Mouse (Mus musculus) left cerebral cortex, postnatal 4 days (tissue): ENCODE measurements around the gene Pacrg. TPM values are rescaled to one million over a fixed set of nuclear protein-coding genes. Genes with fewer than 3 reads are reported as not detected.
A peak's percentile ranks its signal among the peaks of the same experiment; 100 is the strongest.

ENCODE experiments used
- DNase-seq: peaks from one replicate; pipeline ENCODE4 v3.0.0-alpha.2; 2022
- intact Hi-C: fragments of 180-260 bp; cut with DNase I; formaldehyde crosslinking; loops from one replicate; pipeline ENCODE4 v1.15.1; 2025
- total RNA-seq, 2 experiments: library from RNA; stranded (reverse); gene quantifications; 2 replicates each; pipeline ENCODE4 v1.2.3; 2021

Gene Pacrg
- total RNA-seq, 2 experiments from 2014 or later, result 7.7 to 10.6 TPM

DNA sequence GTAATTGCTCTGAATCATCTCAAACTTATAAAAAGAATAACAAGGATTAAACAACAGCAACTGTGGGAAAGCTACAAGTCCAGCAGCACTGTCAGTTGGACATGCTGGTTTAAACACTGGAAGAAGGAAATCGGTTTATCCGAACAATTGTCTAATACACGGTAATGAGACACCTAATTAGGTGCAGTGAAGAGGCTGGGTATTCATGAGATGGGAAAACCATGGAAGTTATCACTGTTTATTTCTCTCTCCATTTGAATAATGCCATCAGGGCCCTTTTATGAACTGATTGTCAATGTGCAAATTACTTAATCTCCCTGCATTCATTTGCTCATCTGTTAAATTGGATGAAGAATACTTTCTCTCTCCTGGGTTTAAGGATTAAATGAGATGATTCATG is 280.1 kb downstream of the Pacrg start:
- no peak for DNase-seq
- intact Hi-C loops, result no loop called here

DNA sequence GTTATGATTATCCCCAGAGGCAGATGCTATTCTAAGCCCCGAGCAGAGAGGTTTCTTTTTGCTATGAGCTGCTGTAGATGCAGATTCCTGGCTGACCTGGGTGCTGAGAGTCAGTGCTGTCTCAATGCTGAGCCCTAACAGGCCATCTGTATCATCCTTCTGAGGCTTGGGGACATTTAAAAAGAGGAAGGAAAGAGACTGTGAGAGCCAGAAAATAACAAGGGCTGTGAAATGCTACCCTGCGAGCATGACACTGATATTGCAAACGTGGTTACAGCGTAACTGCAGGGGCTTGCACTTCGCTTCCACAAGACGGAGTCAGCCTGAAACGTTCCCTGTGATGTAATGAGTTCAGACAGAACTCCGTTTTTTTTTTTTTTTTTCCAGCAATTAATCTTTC is 281.4 kb downstream of the Pacrg start:
- no peak for DNase-seq
- intact Hi-C loops, result no loop called here

DNA sequence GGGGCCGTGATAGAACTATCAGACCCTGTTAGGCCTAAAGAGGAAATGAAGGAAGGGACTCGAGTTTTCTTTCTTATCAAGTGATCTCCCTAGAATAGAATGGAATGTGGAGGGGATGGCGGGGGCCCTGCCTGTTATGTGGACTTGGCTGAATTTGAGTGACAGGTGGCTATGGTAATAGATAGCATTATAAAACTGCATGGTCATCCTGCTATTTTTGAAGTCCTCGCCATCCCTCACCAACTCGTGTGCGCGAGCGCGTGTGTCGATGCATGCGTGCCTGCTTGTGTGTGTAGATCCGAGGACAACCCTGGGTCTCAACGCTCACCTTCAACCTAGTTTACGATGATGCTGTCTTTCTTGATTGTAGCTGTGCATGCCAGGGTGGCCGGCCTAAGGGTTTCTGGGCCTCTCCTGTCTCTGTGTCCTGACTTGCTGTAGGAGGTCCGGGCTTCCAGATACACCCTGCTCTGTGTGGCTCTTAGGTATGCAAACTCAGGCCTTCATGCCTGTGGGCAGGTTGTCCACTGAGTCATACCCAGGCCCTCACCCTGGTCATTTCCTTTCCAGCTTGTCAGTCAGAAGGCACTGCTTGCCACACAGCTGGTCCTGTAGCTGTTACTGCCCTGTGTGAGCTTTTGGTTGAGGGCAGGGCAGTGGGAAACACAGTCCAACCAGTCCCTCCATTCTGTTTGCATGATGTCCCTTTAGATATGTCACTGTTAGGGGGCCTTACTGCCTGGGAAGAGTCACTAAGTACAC is 287.6 kb downstream of the Pacrg start:
- no peak for DNase-seq
- intact Hi-C loops, result no loop called here

DNA sequence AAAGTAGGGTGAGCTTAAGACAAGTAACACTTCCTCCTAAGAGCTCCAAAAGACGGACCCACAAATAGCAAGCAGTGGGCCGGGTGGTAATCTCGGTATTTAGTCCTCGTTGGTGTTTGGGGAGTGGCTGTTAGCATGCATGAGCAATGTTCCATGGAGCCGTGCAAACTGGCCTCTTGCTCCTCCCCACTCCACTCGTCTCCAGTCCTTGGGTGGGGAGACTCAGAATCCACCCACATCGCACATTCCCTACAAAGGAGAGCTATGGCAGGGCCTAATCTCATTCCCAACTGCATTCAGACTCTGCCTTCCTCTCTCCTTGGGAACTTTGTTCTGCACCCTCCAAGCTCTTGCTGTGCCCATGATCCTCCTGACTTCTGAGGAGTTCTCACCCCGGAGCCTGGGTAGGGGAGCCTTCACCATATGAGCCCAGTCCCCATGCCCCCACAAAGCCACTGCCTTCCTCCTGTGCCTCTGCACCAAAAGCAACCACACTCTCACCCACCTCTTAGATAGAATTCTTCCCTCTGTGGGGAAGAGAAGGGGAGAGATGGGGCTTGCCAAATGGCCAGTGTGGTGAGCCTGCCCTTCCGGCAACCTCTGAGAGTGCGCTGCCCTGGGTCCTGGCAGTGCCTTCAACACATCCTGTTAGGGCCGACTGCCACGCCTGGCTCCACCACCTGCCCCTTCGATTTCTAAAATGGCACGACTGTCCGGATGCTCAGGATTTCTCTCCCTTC is 289.2 kb downstream of the Pacrg start:
- intact Hi-C loops, result no loop called here
- no peak for DNase-seq

DNA sequence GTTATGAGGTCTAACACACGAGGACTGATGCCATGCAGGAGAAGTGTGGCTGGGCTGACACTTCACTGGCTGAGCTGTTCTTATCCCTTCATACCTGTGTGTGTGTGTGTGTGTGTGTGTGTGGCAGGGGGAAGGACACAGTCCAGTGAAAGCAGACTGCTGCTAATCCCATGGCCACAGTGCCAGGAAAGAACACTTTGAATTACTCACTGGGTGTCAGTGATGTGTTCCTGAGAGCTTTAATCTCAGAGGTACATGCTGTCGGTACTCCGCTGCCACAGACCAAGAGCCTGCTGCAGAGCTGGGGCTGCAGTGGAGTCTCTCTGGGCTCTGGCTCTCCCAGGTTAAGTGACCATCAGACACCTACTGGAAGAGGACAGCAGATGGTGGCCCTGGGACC is 290.3 kb downstream of the Pacrg start:
- intact Hi-C loops, result no loop called here

DNA sequence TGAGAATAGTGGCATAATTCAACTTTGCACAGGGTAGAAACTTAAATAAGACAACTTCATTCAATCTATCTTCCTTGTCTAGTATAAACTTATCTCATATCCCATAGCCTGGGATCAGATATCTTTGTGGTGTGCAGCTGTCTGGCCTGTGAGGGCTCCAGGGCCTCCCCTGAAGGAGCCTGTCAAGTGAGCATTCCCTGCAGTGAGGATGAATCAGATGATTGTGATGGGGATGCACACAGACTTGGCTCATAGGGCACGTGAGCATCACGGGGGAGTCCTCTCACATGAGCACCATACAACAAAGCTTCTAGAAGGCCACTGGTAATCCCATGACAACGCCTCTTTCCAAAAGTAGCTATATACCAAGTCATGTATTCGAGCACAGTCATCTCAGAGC is 291.1 kb downstream of the Pacrg start:
- DNase-seq, result no peak
- intact Hi-C loops, result no loop called here

More for the DNA sequence above, 290.3 kb downstream of the Pacrg start:
- DNase-seq, result no peak

DNA sequence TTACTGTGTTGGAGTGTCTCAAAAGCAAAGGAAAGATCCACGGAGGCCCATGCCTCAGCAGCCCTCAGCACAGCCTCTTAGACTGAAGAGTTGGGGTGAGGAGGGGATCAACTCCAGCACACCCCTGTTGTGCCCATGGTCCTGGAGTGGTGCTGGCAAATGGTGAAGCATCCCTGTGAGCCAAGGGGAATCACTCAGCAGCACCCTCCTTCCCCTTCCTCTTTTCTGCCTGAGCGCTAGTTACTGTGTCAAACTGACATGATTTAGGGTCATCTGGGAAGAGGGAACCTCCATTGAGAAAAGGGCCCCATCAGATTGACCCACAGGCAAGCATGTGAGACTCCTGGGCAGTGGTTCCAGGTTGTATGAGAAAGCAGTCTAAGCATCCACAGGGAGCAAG is 299.3 kb downstream of the Pacrg start:
- no peak for DNase-seq
- intact Hi-C loops, result no loop called here

DNA sequence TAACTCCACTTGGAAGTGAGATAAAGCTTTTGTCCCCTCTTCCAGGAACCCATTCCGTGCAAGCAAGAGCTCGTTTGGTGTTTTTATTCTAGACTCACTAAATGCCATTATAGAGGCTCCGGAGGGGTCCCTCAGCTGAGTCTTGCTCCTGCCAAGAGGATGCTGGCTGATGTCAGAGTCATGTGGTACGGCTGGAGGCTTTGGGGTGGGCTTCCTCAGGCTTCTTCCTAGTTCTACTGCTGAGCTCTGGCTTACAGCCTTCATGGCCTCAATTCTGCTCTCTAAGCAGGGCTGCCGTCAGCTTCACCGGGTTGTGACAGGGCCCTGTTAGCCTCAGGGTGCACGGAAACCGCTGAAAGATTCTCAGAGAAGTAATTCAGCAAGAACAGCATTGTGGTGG is 305.9 kb downstream of the Pacrg start:
- intact Hi-C loops, result no loop called here
- peak; percentile 63 for DNase-seq

DNA sequence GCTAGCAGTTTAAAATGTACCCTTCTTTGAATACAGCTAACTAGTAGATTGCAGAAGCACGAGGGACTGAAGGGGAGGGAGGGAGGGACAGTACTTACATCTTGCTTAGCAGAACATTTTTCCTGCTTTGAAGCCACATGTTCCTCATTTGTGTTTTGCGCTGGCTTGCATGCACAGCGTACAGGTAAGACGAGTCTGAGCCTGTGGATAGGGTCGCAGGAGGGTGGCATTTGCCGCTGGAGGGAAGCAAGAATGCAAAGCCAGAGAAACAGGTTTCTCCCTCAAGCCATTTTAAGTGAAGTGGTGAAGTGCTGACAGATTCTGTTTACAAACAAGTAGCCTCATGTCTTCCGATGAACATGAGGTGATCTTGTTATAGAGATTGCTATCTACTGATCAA is 306.6 kb downstream of the Pacrg start:
- no peak for DNase-seq
- intact Hi-C loops, result no loop called here

DNA sequence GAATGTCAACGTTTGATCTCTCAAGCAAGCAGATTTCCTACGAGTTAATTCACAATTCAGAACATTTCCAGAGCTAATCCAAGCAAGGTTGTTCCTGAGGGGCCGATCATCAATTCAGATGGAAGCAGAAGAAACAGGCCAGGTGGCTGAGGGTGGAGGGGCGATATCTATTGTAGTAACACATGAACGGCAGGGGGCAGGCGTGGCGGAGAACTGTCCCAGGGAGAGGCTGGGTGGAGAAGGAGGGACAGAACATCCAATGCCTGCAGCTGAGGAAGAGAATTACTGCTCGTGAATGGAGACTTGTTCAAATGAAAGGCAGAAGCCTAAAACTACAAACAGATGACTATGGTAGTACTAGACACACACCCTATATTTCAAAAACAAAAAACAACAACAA is 309.1 kb downstream of the Pacrg start:
- intact Hi-C loops, result no loop called here
- peak; percentile 63 for DNase-seq

DNA sequence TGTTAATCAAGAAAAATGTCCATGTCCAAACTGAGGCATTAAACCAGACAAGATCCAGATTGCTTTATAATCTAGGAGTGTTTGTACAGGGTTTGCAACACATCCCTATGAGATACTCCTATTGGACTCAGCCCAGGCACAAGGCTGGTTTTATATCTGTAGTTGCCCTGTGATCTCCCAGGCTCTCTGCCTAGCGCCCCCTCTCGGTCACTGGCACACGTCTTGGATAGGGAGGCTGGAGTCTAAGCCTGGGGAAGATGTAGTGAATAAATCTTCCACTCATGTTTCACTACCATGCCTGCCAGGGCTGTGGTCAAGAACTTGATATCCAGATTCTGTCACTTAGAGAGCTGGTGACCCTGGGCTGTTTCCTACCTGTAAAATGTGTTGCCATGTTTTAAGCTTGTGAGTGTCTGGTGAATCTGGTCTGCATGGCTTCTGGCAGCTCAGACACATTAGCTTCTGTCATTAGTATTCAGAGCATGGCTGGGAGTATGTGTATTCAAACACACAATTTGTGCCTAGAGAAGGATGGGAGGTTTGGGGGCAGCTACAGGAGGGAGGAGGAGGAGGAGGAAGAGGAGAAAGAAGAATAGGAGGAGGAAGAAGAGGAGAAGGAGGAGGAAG is 310.7 kb downstream of the Pacrg start:
- no peak for DNase-seq
- intact Hi-C loops, result no loop called here

DNA sequence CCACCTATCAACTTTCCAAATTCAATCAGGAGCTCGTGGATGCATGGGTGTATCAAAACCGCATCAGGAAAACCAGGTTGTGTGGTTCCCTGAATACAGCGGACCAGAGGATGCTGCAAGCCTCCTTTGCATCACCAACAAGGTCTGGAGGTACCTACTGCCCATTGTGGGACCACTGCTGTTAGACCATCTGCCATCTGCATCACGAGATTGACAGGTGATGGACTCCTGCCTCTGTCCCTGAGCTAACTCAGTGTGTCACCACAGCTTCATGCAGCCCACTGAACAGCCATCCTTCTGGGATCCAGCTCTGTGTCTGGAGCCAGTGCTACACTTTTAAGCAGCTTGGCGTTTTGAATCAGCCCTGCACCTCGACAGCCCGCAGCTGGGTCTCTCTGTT is 318.8 kb downstream of the Pacrg start:
- DNase-seq, result no peak
- intact Hi-C loops, result no loop called here

DNA sequence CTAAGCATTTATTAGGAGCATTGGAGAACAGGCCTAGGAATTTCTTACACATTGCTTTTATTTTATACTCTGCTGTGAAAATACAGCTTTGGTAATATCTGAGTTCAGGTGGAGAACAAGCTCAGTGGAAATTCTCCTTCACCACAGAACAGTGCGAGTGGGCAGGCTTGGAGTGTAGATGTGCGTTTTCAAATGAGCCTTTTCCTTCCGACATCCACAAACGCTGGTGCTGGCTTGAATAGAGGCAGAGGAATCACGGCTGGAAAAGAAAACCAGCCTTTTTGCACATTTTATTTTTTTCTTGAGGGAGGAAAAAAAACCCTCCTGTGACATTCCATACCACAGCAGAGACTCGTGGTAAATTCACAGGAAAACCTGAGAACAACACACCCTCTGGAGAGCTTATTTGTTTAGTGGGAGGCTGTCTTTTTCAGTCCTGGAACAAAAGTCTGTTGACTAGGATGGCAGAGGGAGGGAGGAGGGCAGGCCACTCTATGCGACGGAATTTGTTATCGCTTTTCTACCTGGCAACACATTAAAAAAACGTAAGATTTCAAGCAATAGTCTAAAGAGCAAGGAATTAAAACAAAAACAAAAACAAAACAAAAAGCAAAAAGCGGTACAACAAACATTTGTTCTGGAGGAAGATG is 320.5 kb downstream of the Pacrg start:
- no peak for DNase-seq
- intact Hi-C loops, result no loop called here

DNA sequence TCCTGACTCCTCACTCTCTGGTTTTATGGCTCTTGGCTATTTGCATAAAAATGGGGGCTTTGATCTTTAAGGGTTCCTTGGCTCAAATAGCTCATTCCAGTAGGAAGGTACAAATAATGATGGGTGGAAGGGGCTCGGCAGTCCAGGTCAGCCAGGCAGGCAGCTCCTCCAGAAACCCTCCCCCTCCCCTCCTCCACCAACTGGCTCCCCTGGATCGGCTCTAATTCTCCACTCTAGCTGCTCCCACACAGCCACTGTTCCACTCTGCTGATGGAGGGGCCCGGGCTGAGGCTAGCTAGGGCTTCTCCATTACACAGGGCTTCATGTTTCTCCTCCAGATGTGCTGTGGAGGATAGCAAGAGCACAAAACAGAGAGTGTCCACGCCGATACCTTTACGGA is 325.3 kb downstream of the Pacrg start:
- intact Hi-C loops, result no loop called here
- DNase-seq, result no peak

DNA sequence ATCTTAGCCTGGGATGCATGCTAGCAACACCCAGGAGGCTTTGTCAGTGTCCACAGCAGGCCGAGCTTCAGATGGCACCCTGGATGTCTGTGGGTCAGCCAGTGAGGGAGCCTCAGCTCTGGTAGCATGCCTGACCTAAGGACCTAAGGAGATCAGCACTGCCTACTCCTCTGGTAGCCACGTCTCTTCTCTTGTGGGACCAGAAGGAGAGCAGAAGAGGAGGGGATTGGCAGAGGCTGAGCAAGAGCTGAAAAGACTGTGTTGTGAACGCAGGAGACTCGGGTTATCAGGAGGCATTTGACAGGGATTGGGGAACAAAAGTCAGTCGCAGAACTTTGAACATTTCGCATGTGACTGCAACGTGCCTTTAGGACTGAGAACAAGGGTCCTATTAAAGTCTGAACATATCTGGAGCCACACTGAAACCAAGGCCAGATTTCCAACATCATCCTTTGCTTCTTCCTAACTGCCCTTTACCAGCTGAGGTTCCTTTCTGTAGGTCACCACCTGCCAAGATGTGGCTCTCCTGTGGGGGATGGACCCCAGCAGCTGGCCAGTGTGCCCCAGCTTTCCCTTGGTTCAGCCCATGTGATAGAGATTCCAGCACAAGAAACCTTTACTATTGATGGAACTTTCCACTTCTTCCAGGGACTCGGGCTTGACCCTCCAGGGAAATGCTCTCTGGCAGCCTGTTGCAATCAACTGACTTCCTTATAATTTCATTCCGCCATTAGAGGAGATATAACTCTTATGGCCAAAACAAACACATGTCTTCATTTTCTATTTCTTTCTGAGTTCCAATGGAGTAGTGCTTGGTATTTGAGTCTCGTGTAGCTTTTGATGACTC is 329.0 kb downstream of the Pacrg start:
- intact Hi-C loops, result no loop called here
- DNase-seq, result no peak

DNA sequence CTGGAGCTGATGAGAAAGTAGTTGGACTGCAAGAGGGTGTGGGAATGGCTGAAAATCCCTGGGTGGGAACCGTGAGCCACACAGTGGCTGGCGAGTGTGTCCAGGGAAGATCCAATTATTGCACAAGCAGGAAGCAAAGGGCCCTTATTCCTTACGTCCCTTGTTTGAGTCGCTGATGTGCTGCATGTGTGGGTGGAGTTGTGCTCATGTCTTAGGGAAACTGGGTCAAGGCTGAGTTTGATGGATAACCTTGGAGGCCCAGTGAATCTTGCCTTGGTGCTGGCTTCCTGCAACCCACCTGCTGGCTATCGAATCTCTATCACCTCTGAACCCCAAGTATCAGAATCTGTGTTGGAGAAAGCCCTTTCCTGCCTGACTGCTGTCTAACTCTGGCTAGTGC is 329.6 kb downstream of the Pacrg start:
- DNase-seq, result no peak
- intact Hi-C loops, result no loop called here

DNA sequence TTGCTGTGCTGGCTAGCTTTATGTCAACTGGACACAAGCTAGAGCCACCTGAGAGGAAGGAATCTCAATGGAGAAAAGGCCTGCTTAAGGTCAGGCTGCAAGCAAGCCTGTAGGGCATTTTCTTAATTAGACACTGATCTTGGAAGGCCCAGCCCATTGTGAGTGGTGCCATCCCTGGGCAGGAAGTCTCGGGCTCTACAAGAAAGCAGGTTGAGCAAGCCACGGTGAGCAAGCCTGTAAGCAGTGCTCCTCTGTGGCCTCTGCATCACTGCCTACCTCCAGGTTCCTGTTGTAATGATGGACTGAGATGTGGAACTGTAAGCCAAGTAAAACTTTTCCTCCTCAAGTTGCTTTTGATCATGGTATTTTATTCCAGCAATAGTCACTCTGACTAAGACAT is 332.0 kb downstream of the Pacrg start:
- DNase-seq, result no peak
- intact Hi-C loops, result no loop called here

DNA sequence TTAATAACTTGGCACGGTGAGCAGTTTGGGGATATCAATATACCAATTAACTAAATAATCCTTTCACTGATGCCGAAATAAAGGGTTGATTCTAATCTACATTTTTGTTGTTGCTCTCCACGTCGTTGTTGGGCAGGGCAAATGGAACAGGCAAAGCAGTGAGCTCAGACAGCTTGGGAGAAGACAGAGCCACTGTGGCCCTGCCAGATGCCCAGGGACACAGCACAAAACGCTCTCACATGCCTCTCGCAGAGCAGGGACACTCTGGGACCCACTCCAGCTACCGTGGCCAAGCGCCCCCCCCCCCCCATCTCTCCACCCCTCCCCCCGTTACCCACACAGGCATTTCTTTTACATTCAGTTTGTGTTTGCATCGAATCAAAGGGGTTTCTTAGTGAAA is 332.6 kb downstream of the Pacrg start:
- peak; percentile 80 for DNase-seq
- intact Hi-C loops, result no loop called here

DNA sequence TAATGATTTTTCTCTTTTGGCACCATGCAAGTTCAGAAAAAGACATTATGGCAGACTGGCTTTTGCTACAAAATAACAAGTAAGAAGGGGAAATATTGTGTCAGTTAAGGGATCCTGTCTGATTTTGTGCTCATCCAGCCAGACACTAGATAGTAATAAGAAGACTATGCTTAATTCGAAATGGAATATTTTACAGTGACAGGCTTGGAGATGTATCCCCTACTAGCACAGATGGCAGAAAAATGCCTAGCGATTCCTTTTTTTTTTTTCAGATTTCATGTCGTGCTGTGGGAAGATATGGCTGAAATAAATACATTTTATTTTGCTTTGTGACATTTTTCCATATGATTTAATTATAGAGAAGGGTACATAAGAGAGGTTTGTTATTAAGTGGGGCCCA is 333.2 kb downstream of the Pacrg start:
- intact Hi-C loops, result no loop called here

DNA sequence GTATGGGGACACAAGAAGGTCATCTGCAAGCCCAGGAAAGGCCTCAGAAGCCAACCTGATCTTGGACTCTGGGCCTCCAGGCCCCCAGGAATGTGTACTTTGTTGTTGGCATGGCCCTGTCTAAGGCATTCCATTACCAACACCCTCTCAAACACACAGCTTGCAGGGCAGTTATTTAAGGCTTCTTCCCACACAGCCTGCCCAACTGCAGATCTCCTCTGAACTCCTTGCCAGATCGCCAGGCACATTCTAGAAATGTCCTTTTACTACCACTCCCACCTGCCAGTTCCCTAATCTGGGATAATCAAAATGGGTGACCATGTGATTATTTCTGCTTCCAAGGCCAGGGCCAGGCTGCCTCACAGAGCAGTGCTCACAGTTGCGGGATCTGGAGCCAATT is 338.7 kb downstream of the Pacrg start:
- intact Hi-C loops, result no loop called here
- DNase-seq, result no peak

More for the DNA sequence above, 333.2 kb downstream of the Pacrg start:
- no peak for DNase-seq
